Mouse (Mus musculus): ENCODE measurements around the gene Gch1.

- TF ChIP-seq CTCF (IDR thresholded peaks at IDR 0.05; ENCODE audit: low read depth, low read length) (no peak), POLR2A (IDR thresholded peaks at IDR 0.05; ENCODE audit: extremely low read depth, insufficient read depth, low read length) (no peak)
These were observed 7.5 kb downstream of the Gch1 start for GRCm38 (mm10) chr14:47181497-47182290.

Data from liver, adult 2 months (tissue).